Mouse (Mus musculus) Muller cell, postnatal 12 days (primary cell): ENCODE measurements at regions not wholly inside any gene's neighbourhood (a gene's known extent, or its start where the extent isn't known, plus 50 kb on each side); places are given as distances from the start of the nearest gene placed in this dataset.

Source experiments
- DNase-seq: peaks from one replicate; pipeline ENCODE4 v3.0.0-alpha.2; 2015; ENCODE audit errors: inconsistent ontology term

- DNase-seq = no peak
Measured at GRCm38 (mm10) chr6:111621684-111622480, 651.7 kb upstream of the Lmcd1 start.

GRCm38 (mm10) chr6:111622481-111623139 is 650.9 kb upstream of the Lmcd1 start:
- peak; percentile 70 for DNase-seq

- DNase-seq = no peak
Measured at GRCm38 (mm10) chr6:111623140-111623497, 650.4 kb upstream of the Lmcd1 start.

- no peak for DNase-seq
Measured at GRCm38 (mm10) chr6:111625501-111625900, 648.1 kb upstream of the Lmcd1 start.

- no peak for DNase-seq
Measured at GRCm38 (mm10) chr6:111652736-111653135, 620.8 kb upstream of the Lmcd1 start.

GRCm38 (mm10) chr6:111659957-111660356 is 613.6 kb upstream of the Lmcd1 start:
- DNase-seq = no peak

GRCm38 (mm10) chr6:111664603-111665002 is 609.0 kb upstream of the Lmcd1 start:
- no peak for DNase-seq

GRCm38 (mm10) chr6:111684911-111685310 is 588.6 kb upstream of the Lmcd1 start:
- DNase-seq = no peak

GRCm38 (mm10) chr6:111702864-111703263 is 570.7 kb upstream of the Lmcd1 start:
- DNase-seq = no peak

- no peak for DNase-seq
Measured at GRCm38 (mm10) chr6:111708277-111708676, 565.3 kb upstream of the Lmcd1 start.

- DNase-seq = no peak
Measured at GRCm38 (mm10) chr6:111725969-111726368, 547.6 kb upstream of the Lmcd1 start.

- no peak for DNase-seq
Measured at GRCm38 (mm10) chr6:111730381-111730780, 543.2 kb upstream of the Lmcd1 start.

GRCm38 (mm10) chr6:111733926-111734325 is 539.6 kb upstream of the Lmcd1 start:
- peak; percentile 17 for DNase-seq

- DNase-seq = no peak
Measured at GRCm38 (mm10) chr6:111738983-111739382, 534.6 kb upstream of the Lmcd1 start.

- DNase-seq = peak; percentile 11
Measured at GRCm38 (mm10) chr6:111781710-111782481, 491.7 kb upstream of the Lmcd1 start.

- DNase-seq = no peak
Measured at GRCm38 (mm10) chr6:111808611-111809010, 464.9 kb upstream of the Lmcd1 start.

GRCm38 (mm10) chr6:111813982-111814603 is 459.5 kb upstream of the Lmcd1 start:
- no peak for DNase-seq

- DNase-seq = no peak
Measured at GRCm38 (mm10) chr6:111815150-111815549, 458.4 kb upstream of the Lmcd1 start.

GRCm38 (mm10) chr6:111820265-111820664 is 453.3 kb upstream of the Lmcd1 start:
- no peak for DNase-seq

- peak; percentile 66 for DNase-seq
Measured at GRCm38 (mm10) chr6:111844321-111844835, 429.2 kb upstream of the Lmcd1 start.

- DNase-seq = peak; percentile 91
Measured at GRCm38 (mm10) chr6:111866101-111866598, 407.4 kb upstream of the Lmcd1 start.

GRCm38 (mm10) chr6:111882557-111882956 is 391.0 kb upstream of the Lmcd1 start:
- no peak for DNase-seq
